ENCODE assay signal across 8 mouse cellular contexts in genomic region chrX:36225777-36226176, GRCm38 (mm10). TPM values are rescaled to one million over a fixed set of nuclear protein-coding genes. Genes with fewer than 3 reads are reported as not detected.
DNase-seq lines count a peak whose midpoint lies in the region; ATAC-seq and TF ChIP-seq lines count a peak whose summit lies in the region.

No protein-coding gene starts in this region.

- no peaks in the 10 kb centered on the region for H3K36me3 ChIP-seq in ES-Bruce4 (ENCODE audit: control insufficient read depth, insufficient read depth, low read length, poor library complexity, severe bottlenecking)
- H3K36me3 ChIP-seq in heart, embryonic 10.5 days, result no peaks in the 10 kb centered on the region

- no peak for TF ChIP-seq POLR2A in ES-Bruce4 (IDR thresholded peaks at IDR 0.05; ENCODE audit: insufficient read depth, low read length)

- peak; percentile 80 for DNase-seq in adrenal gland, postnatal 14 days
- peak; percentile 78 for DNase-seq in embryo, embryonic 11 days
- DNase-seq in heart, embryonic 10.5 days (ENCODE audit: low spot score), result peak; percentile 77
- peak; percentile 77 to 85 for DNase-seq in layer of hippocampus, postnatal 10 days (ENCODE audit: low spot score in 2 of 2)
- DNase-seq in right cerebral cortex, postnatal 25 days, result peak; percentile 71
- DNase-seq in urinary bladder, postnatal 25 days (ENCODE audit: low spot score), result peak; percentile 67

- H3K27ac ChIP-seq in ES-Bruce4 (ENCODE audit: insufficient read depth, low read length), result no peak overlapping the region
- H3K27ac ChIP-seq in heart, embryonic 10.5 days, result no peak overlapping the region

- no peak overlapping the region for H3K4me3 ChIP-seq in ES-Bruce4 (ENCODE audit: low read depth, low read length)
- no peak overlapping the region for H3K4me3 ChIP-seq in heart, embryonic 10.5 days

- H3K27me3 ChIP-seq in ES-Bruce4 (ENCODE audit: control insufficient read depth, insufficient read depth, low read length, poor library complexity, severe bottlenecking), result no peaks in the 10 kb centered on the region
- no peaks in the 10 kb centered on the region for H3K27me3 ChIP-seq in heart, embryonic 10.5 days (ENCODE audit: insufficient read depth, poor library complexity, severe bottlenecking)

- H3K4me1 ChIP-seq in ES-Bruce4 (ENCODE audit: control insufficient read depth, insufficient read depth, low read length), result no peaks in the 10 kb centered on the region
- H3K4me1 ChIP-seq in heart, embryonic 10.5 days, result no peaks in the 10 kb centered on the region

- peak; percentile 67 for TF ChIP-seq CTCF in ES-Bruce4 (IDR thresholded peaks at IDR 0.05; ENCODE audit: low read depth, low read length)

- H3K9me3 ChIP-seq in ES-Bruce4 (replicated peaks; ENCODE audit: control insufficient read depth, insufficient read depth, low read length, poor library complexity, severe bottlenecking), result no peaks in the 10 kb centered on the region
- H3K9me3 ChIP-seq in heart, embryonic 10.5 days, result no peaks in the 10 kb centered on the region

- 18% methylated on average over 7 of the region's 7 CpGs for WGBS in heart, embryonic 10.5 days

- H3K9ac ChIP-seq in ES-Bruce4 (ENCODE audit: low read depth, poor library complexity, severe bottlenecking), result no peak overlapping the region

- no peak for TF ChIP-seq EP300 in ES-Bruce4 (IDR thresholded peaks at IDR 0.05; ENCODE audit: insufficient read depth, low read depth, low read length)

- ATAC-seq in megakaryocyte, adult 5-6 weeks (ENCODE audit: poor library complexity, severe bottlenecking), result 0 out of 2 replicates have a peak, but pooled peaks have one; percentile 52

RNA-seq across cellular contexts. Expression of gene Zcchc12, which starts 30.1 kb away (rescaled TPM):
- polyA plus RNA-seq in ES-Bruce4 (2011; ENCODE audit: insufficient read depth, insufficient read length, low read depth, missing spikeins), result 1.3 and 2.4 TPM in 2 replicates
- 4.1 and 6.3 TPM in 2 replicates for total RNA-seq in adrenal gland, postnatal 14 days (2021)
- polyA plus RNA-seq in heart, embryonic 10.5 days (2016; fragmentation: Nextera tagmentation; extraction: Ambion mirVana), result 3.7 and 5.1 TPM in 2 replicates
- 10 to 100 TPM; 73.2 to 74.0 TPM for total RNA-seq in layer of hippocampus, postnatal 10 days (2021)
- total RNA-seq in megakaryocyte, adult 5-6 weeks (2015), result not detected in 2 replicates
- not detected in 2 replicates for total RNA-seq in megakaryocyte, adult 5-6 weeks (2017)

Comparison
In these comparisons a context has a peak if more than half of its experiments do, and no peak if none do; other contexts are left out.
1. RNA of gene Zcchc12, which starts 30.1 kb away (total RNA-seq): 73.2 to 74.0 TPM in layer of hippocampus, postnatal 10 days; 4.1 to 6.3 TPM in adrenal gland, postnatal 14 days and not detected in megakaryocyte, adult 5-6 weeks; every median in the first group is over 10 times any median in the second.
2. Peak in every context shown above with its lines, with median percentiles within 50 percentile points of each other: DNase-seq.